Comparison of ENCODE assay signal across 8 mouse cellular contexts in genomic region chr17:23790269-23791078, GRCm38 (mm10). TPM values are rescaled to one million over a fixed set of nuclear protein-coding genes. Genes with fewer than 3 reads are reported as not detected.
DNase-seq lines count a peak whose midpoint lies in the region; ATAC-seq and TF ChIP-seq lines count a peak whose summit lies in the region.

Gene Srrm2, plus strand, starts transcription at chr17:23790532.

- intact Hi-C loops in heart, adult 2 months (cut with DNase I): no loop called here

- no peaks in the 10 kb centered on the region for H3K36me3 ChIP-seq in embryonic facial prominence, embryonic 15.5 days
- no peaks in the 10 kb centered on the region for H3K36me3 ChIP-seq in heart, adult 2 months (ENCODE audit: control insufficient read depth, insufficient read depth, low read length)
- peaks cover 5% of the 10 kb centered on the region for H3K36me3 ChIP-seq in limb, embryonic 10.5 days
- no peaks in the 10 kb centered on the region for H3K36me3 ChIP-seq in small intestine, adult 2 months (ENCODE audit: control insufficient read depth, insufficient read depth, low read length)

- 2% methylated on average over 29 of the region's 29 CpGs for WGBS in embryonic facial prominence, embryonic 15.5 days
- WGBS in heart, adult 2 months: 4% methylated on average over 29 of the region's 29 CpGs
- 2% methylated on average over 29 of the region's 29 CpGs for WGBS in limb, embryonic 10.5 days
- 3% methylated on average over 29 of the region's 29 CpGs for WGBS in small intestine, adult 2 months

- H3K27ac ChIP-seq in embryonic facial prominence, embryonic 15.5 days (replicated peaks): peak within 1 kb of the TSS; percentile 86
- H3K27ac ChIP-seq in heart, adult 2 months: peak within 1 kb of the TSS; percentile 73
- H3K27ac ChIP-seq in limb, embryonic 10.5 days: peak within 1 kb of the TSS; percentile 95
- peak within 1 kb of the TSS; percentile 19 for H3K27ac ChIP-seq in small intestine, adult 2 months (ENCODE audit: insufficient read depth, low read depth, low read length)

- H3K4me3 ChIP-seq in embryonic facial prominence, embryonic 15.5 days (replicated peaks): peak within 1 kb of the TSS; percentile 55
- H3K4me3 ChIP-seq in heart, adult 2 months: peak within 1 kb of the TSS; percentile 63
- H3K4me3 ChIP-seq in limb, embryonic 10.5 days: peak within 1 kb of the TSS; percentile 51
- peak within 1 kb of the TSS; percentile 64 for H3K4me3 ChIP-seq in small intestine, adult 2 months (ENCODE audit: low read depth, low read length)

- peak; percentile 58 for ATAC-seq in embryonic facial prominence, embryonic 15.5 days (ENCODE audit: insufficient number of reproducible peaks, low FRiP score, low TSS enrichment, low read depth)

- H3K79me2 ChIP-seq in heart, adult 2 months (replicated peaks; ENCODE audit: control insufficient read depth, insufficient read depth, low read length): no peaks in the 10 kb centered on the region

- no peak for TF ChIP-seq EP300 in heart, adult 2 months (IDR thresholded peaks at IDR 0.05; ENCODE audit: insufficient read depth, low read depth, low read length)

- peak within 1 kb of the TSS; percentile 74 for H3K9ac ChIP-seq in embryonic facial prominence, embryonic 15.5 days
- peak within 1 kb of the TSS; percentile 83 for H3K9ac ChIP-seq in heart, adult 2 months (ENCODE audit: low read depth, low read length)

- H3K27me3 ChIP-seq in embryonic facial prominence, embryonic 15.5 days: no peaks in the 10 kb centered on the region
- H3K27me3 ChIP-seq in heart, adult 2 months (ENCODE audit: control insufficient read depth, insufficient read depth, low read length): no peaks in the 10 kb centered on the region
- H3K27me3 ChIP-seq in limb, embryonic 10.5 days (ENCODE audit: low read depth, poor library complexity, severe bottlenecking): no peaks in the 10 kb centered on the region
- no peaks in the 10 kb centered on the region for H3K27me3 ChIP-seq in small intestine, adult 2 months (ENCODE audit: control insufficient read depth, insufficient read depth, low read length)

- peak; percentile 65 for TF ChIP-seq POLR2A in heart, adult 2 months (IDR thresholded peaks at IDR 0.05; ENCODE audit: insufficient read depth, low read depth, low read length)
- TF ChIP-seq POLR2A in small intestine, adult 2 months (IDR thresholded peaks at IDR 0.05; ENCODE audit: low read depth, low read length): peak; percentile 67; the same call in 1 of the 2 replicates

- H3K9me3 ChIP-seq in embryonic facial prominence, embryonic 15.5 days (replicated peaks): no peaks in the 10 kb centered on the region
- no peaks in the 10 kb centered on the region for H3K9me3 ChIP-seq in limb, embryonic 10.5 days (replicated peaks)

- peak within 1 kb of the TSS; percentile 76 for H3K4me2 ChIP-seq in embryonic facial prominence, embryonic 15.5 days (replicated peaks)

- peak; percentile 54 for DNase-seq in right cerebral cortex, adult 18-20 months
- DNase-seq in right cerebral cortex, postnatal 36 days (ENCODE audit: low spot score in 2 of 2): no peak
- peak; percentile 70 to 76 for DNase-seq in heart, adult 2 months
- peak; percentile 40 for DNase-seq in kidney, adult 11 months
- DNase-seq in limb, embryonic 10.5 days (ENCODE audit: low spot score): peak; percentile 88
- DNase-seq in mesoderm, embryonic 11.5 days (ENCODE audit: low read depth, low spot score): peak; percentile 76

- TF ChIP-seq CTCF in heart, adult 2 months (IDR thresholded peaks at IDR 0.05): peak; percentile 18
- no peak for TF ChIP-seq CTCF in small intestine, adult 2 months (IDR thresholded peaks at IDR 0.05; ENCODE audit: extremely low read depth, insufficient read length, insufficient replicate concordance, low read depth, low read length)

- H3K4me1 ChIP-seq in embryonic facial prominence, embryonic 15.5 days: peaks cover 22% of the 10 kb centered on the region
- H3K4me1 ChIP-seq in heart, adult 2 months (ENCODE audit: control insufficient read depth, insufficient read depth, low read length): peaks cover 6% of the 10 kb centered on the region
- H3K4me1 ChIP-seq in limb, embryonic 10.5 days: peaks cover 43% of the 10 kb centered on the region
- peaks cover 18% of the 10 kb centered on the region; the same call in 1 of the 2 replicates for H3K4me1 ChIP-seq in small intestine, adult 2 months (ENCODE audit: control insufficient read depth, insufficient read depth, insufficient read length, low read length)

RNA-seq across cellular contexts. Expression of gene Srrm2, which starts in this region (rescaled TPM):
- polyA plus RNA-seq in embryonic facial prominence, embryonic 15.5 days (2015; fragmentation: Nextera tagmentation; extraction: Ambion mirVana): 489 and 525 TPM in 2 replicates
- total RNA-seq in heart, adult 2 months (2021): 100 to 1,000 TPM; 157 to 161 TPM
- polyA plus RNA-seq in heart, adult 2 months (2012; rRNA removed): 318 and 320 TPM in 2 replicates
- polyA plus RNA-seq in limb, embryonic 10.5 days (2016; fragmentation: Nextera tagmentation; extraction: Ambion mirVana): 562 and 563 TPM in 2 replicates
- 197 and 439 TPM in 2 replicates for polyA plus RNA-seq in small intestine, adult 2 months (2012; rRNA removed)

Comparison
In these comparisons a context has a peak if more than half of its experiments do, and no peak if none do; other contexts are left out.
1. DNase-seq: peak in right cerebral cortex, adult 18-20 months (single experiment), heart, adult 2 months (2 of 2), kidney, adult 11 months (single experiment), limb, embryonic 10.5 days (single experiment) and mesoderm, embryonic 11.5 days (single experiment); none in right cerebral cortex, postnatal 36 days (0 of 2).
2. H3K27ac ChIP-seq: peak in every context shown above with its lines; median percentile 95 in limb, embryonic 10.5 days; 86 in embryonic facial prominence, embryonic 15.5 days; 73 in heart, adult 2 months; 19 in small intestine, adult 2 months.
3. Peak in every context shown above with its lines, with median percentiles within 50 percentile points of each other: H3K4me3 ChIP-seq.